Mouse (Mus musculus): ENCODE results near the gene Igsf8. TPM values are rescaled to one million over a fixed set of nuclear protein-coding genes. Genes with fewer than 3 reads are reported as not detected.

The Igsf8 gene
- total RNA-seq, 1 experiment from 2014 or later: 25.9 TPM

- ATAC-seq (replicated peaks in 1 of 2; ENCODE audit: insufficient read depth in 1 of 2, low FRiP score in 2 of 2, low TSS enrichment in 1 of 2, low read depth in 1 of 2, poor library complexity in 2 of 2, severe bottlenecking in 2 of 2): no peak
These were observed 90.6 kb downstream of the Igsf8 start for GRCm38 (mm10) chr1:172352001-172352400.

GRCm38 (mm10) chr1:172352453-172352852 lies 91.0 kb downstream of the Igsf8 start:
- ATAC-seq (replicated peaks in 1 of 2; ENCODE audit: insufficient read depth in 1 of 2, low FRiP score in 2 of 2, low TSS enrichment in 1 of 2, low read depth in 1 of 2, poor library complexity in 2 of 2, severe bottlenecking in 2 of 2): peak in 1 of 2 experiments; percentile 78; a peak in 2 of 4 replicates

GRCm38 (mm10) chr1:172355336-172355735 lies 93.9 kb downstream of the Igsf8 start:
- no peak for ATAC-seq (replicated peaks in 1 of 2; ENCODE audit: insufficient read depth in 1 of 2, low FRiP score in 2 of 2, low TSS enrichment in 1 of 2, low read depth in 1 of 2, poor library complexity in 2 of 2, severe bottlenecking in 2 of 2)

- peak; percentile 86 to 89 for ATAC-seq (replicated peaks in 1 of 2; ENCODE audit: insufficient read depth in 1 of 2, low FRiP score in 2 of 2, low TSS enrichment in 1 of 2, low read depth in 1 of 2, poor library complexity in 2 of 2, severe bottlenecking in 2 of 2)
These were observed 96.1 kb downstream of the Igsf8 start for GRCm38 (mm10) chr1:172357550-172357949.

- no peak for ATAC-seq (replicated peaks in 1 of 2; ENCODE audit: insufficient read depth in 1 of 2, low FRiP score in 2 of 2, low TSS enrichment in 1 of 2, low read depth in 1 of 2, poor library complexity in 2 of 2, severe bottlenecking in 2 of 2)
These were observed 96.9 kb downstream of the Igsf8 start for GRCm38 (mm10) chr1:172358341-172358740.

- ATAC-seq (replicated peaks in 1 of 2; ENCODE audit: insufficient read depth in 1 of 2, low FRiP score in 2 of 2, low TSS enrichment in 1 of 2, low read depth in 1 of 2, poor library complexity in 2 of 2, severe bottlenecking in 2 of 2): peak; percentile 63 to 65; a peak in 3 of 4 replicates
These were observed 103.2 kb downstream of the Igsf8 start for GRCm38 (mm10) chr1:172364684-172365083.

GRCm38 (mm10) chr1:172368768-172369418 lies 107.5 kb downstream of the Igsf8 start:
- peak; percentile 68 for ATAC-seq (replicated peaks in 1 of 2; ENCODE audit: insufficient read depth in 1 of 2, low FRiP score in 2 of 2, low TSS enrichment in 1 of 2, low read depth in 1 of 2, poor library complexity in 2 of 2, severe bottlenecking in 2 of 2)

Other genes with a start within 250 kb of the Igsf8 start
- 5.2 TPM in 2 replicates for gene Vangl2, start 233.2 kb upstream of the Igsf8 start, total RNA-seq (2017)
- gene Nhlh1, start 204.1 kb upstream of the Igsf8 start, total RNA-seq (2017): not detected in 2 replicates
- gene Copa, start 179.1 kb upstream of the Igsf8 start, total RNA-seq (2017): 126 and 139 TPM in 2 replicates
- 24.0 and 25.1 TPM in 2 replicates for gene Ncstn, start 178.8 kb upstream of the Igsf8 start, total RNA-seq (2017)
- 44.6 and 52.9 TPM in 2 replicates for gene Pex19, start 134.9 kb upstream of the Igsf8 start, total RNA-seq (2017)
- 196 and 208 TPM in 2 replicates for gene Dcaf8, start 113.6 kb upstream of the Igsf8 start, total RNA-seq (2017)
- 8.8 and 10.5 TPM in 2 replicates for gene Pea15a, start 54.8 kb upstream of the Igsf8 start, total RNA-seq (2017)
- not detected in 2 replicates for gene Casq1, start 41.8 kb upstream of the Igsf8 start, total RNA-seq (2017)
- gene Atp1a4, start 3.2 kb upstream of the Igsf8 start, total RNA-seq (2017): not detected in 2 replicates
- not detected in 2 replicates for gene Atp1a2, start 36.4 kb downstream of the Igsf8 start, total RNA-seq (2017)
- gene Kcnj9, start 67.7 kb downstream of the Igsf8 start, total RNA-seq (2017): not detected in 2 replicates
- gene Kcnj10, start 79.6 kb downstream of the Igsf8 start, total RNA-seq (2017): 0.38 TPM in 1 of 2 replicates, not detected in the other
- 17.4 and 19.5 TPM in 2 replicates for gene Pigm, start 114.9 kb downstream of the Igsf8 start, total RNA-seq (2017)
- not detected in 2 replicates for gene Slamf9, start 213.7 kb downstream of the Igsf8 start, total RNA-seq (2017)
- 1.1 and 1.9 TPM in 2 replicates for gene Igsf9, start 220.1 kb downstream of the Igsf8 start, total RNA-seq (2017)
- gene Tagln2, start 238.4 kb downstream of the Igsf8 start, total RNA-seq (2017): 251 and 258 TPM in 2 replicates

All from hematopoietic stem cell, adult 5-6 weeks (primary cell).